Mouse (Mus musculus) B cell, adult 62 days (primary cell): ENCODE data around the gene Anxa8. TPM values are rescaled to one million over a fixed set of nuclear protein-coding genes. Genes with fewer than 3 reads are reported as not detected.

Source experiments
- total RNA-seq: library from RNA; stranded (reverse); gene quantifications from 4 replicates; pipeline ENCODE4 v1.2.4, GENCODE M21; 2023

The Anxa8 gene
- total RNA-seq = not detected in 4 replicates

GRCm38 (mm10) chr14:34085731-34086130 lies at the start of gene Anxa8:
Gene Anxa8 (plus strand): TSS chr14:34085981.

GRCm38 (mm10) chr14:34052516-34052915 lies 33.3 kb upstream of the Anxa8 start, which contains the start of gene Antxrl:
Gene Antxrl (plus strand): TSS chr14:34052707.

GRCm38 (mm10) chr14:34102601-34103000 lies 16.8 kb downstream of the Anxa8 start, which contains the start of gene A630023A22Rik:
Gene A630023A22Rik (minus strand): TSS chr14:34102754.

Other genes with a start within 250 kb of the Anxa8 start
- gene Gdf10, start 162.4 kb upstream of the Anxa8 start, total RNA-seq = not detected in 4 replicates
- gene Gdf2, start 144.9 kb upstream of the Anxa8 start, total RNA-seq = not detected in 4 replicates
- not detected in 4 replicates for gene Rbp3, start 132.0 kb upstream of the Anxa8 start, total RNA-seq
- 0.14 to 0.44 TPM (median 0.41 TPM) in 4 replicates for gene Zfp488, start 107.2 kb upstream of the Anxa8 start, total RNA-seq
- gene Gm30083, start 70.8 kb upstream of the Anxa8 start, total RNA-seq = not detected in 4 replicates
- not detected in 4 replicates for gene Gm5460, start 69.2 kb upstream of the Anxa8 start, total RNA-seq
- gene Antxrl, start 33.3 kb upstream of the Anxa8 start, total RNA-seq = not detected in 4 replicates
- gene A630023A22Rik, start 16.8 kb downstream of the Anxa8 start, total RNA-seq = not detected in 4 replicates
- not detected in 4 replicates for gene Npy4r, start 66.5 kb downstream of the Anxa8 start, total RNA-seq
- 0.06 to 0.12 TPM (median 0.09 TPM) in 3 of 4 replicates, not detected in the other for gene Gprin2, start 115.7 kb downstream of the Anxa8 start, total RNA-seq
- gene Syt15, start 133.6 kb downstream of the Anxa8 start, total RNA-seq = not detected in 4 replicates
- gene Shld2, start 224.5 kb downstream of the Anxa8 start, total RNA-seq = 24.0 to 31.4 TPM (median 25.4 TPM) in 4 replicates
- gene Glud1, start 224.7 kb downstream of the Anxa8 start, total RNA-seq = 104 to 120 TPM (median 108 TPM) in 4 replicates